8 mouse cellular contexts compared by ENCODE assay signal in genomic region chr2:26964724-26965370, GRCm38 (mm10). TPM values are rescaled to one million over a fixed set of nuclear protein-coding genes. Genes with fewer than 3 reads are reported as not detected.
A peak's percentile ranks its signal among the peaks of the same experiment; 100 is the strongest.
DNase-seq lines count a peak whose midpoint lies in the region; ATAC-seq and TF ChIP-seq lines count a peak whose summit lies in the region.

No protein-coding gene starts in this region.

- peaks cover 3% of the 10 kb centered on the region; the same call in 1 of the 2 replicates for H3K4me1 ChIP-seq in cerebellum, adult 2 months (ENCODE audit: control insufficient read depth, insufficient read depth, low read length)
- H3K4me1 ChIP-seq in spleen, adult 2 months (ENCODE audit: control insufficient read depth, insufficient read depth, insufficient read length) = peaks cover 8% of the 10 kb centered on the region; the same call in 1 of the 2 replicates
- peaks cover 20% of the 10 kb centered on the region for H3K4me1 ChIP-seq in limb, embryonic 15.5 days
- H3K4me1 ChIP-seq in stomach, embryonic 16.5 days (ENCODE audit: control insufficient read depth, insufficient read depth, low read length) = peaks cover 5% of the 10 kb centered on the region

- no peaks in the 10 kb centered on the region for H3K27me3 ChIP-seq in cerebellum, adult 2 months (ENCODE audit: control insufficient read depth, insufficient read depth, low read length)
- H3K27me3 ChIP-seq in spleen, adult 2 months (ENCODE audit: control insufficient read depth, insufficient read depth, low read length) = no peaks in the 10 kb centered on the region
- no peaks in the 10 kb centered on the region for H3K27me3 ChIP-seq in limb, embryonic 15.5 days
- H3K27me3 ChIP-seq in stomach, embryonic 16.5 days (ENCODE audit: control insufficient read depth, insufficient read depth, low read length) = no peaks in the 10 kb centered on the region

- no peaks in the 10 kb centered on the region for H3K9me3 ChIP-seq in limb, embryonic 15.5 days
- H3K9me3 ChIP-seq in stomach, embryonic 16.5 days (replicated peaks; ENCODE audit: control insufficient read depth, low read length) = no peaks in the 10 kb centered on the region

- peak overlapping the region; percentile 78 for H3K4me2 ChIP-seq in limb, embryonic 15.5 days
- peak overlapping the region; percentile 66 for H3K4me2 ChIP-seq in stomach, embryonic 16.5 days (ENCODE audit: low read depth, low read length)

- peak overlapping the region; percentile 98 for H3K27ac ChIP-seq in cerebellum, adult 2 months (ENCODE audit: insufficient read depth, low read length)
- H3K27ac ChIP-seq in spleen, adult 2 months (ENCODE audit: insufficient read depth, low read length) = peak overlapping the region; percentile 95
- peak overlapping the region; percentile 99 for H3K27ac ChIP-seq in limb, embryonic 15.5 days
- peak overlapping the region; percentile 99 for H3K27ac ChIP-seq in stomach, embryonic 16.5 days (ENCODE audit: low read length)

- DNase-seq in cerebellum, adult 2 months = peak in 1 of 2 experiments; percentile 26
- no peak for DNase-seq in cerebellum, adult 9-10 months
- no peak for DNase-seq in spleen, adult 2 months (ENCODE audit: low read depth in 1 of 2, low spot score in 2 of 2)
- DNase-seq in spleen, postnatal 10 days (ENCODE audit: low spot score in 2 of 2) = no peak
- no peak for DNase-seq in frontal cortex, postnatal 36 days (ENCODE audit: low spot score in 2 of 2)
- DNase-seq in adrenal gland, postnatal 25 days = no peak

- 13% methylated on average over 14 of the region's 14 CpGs for WGBS in cerebellum, adult 2 months
- WGBS in spleen, adult 2 months = 25% methylated on average over 14 of the region's 14 CpGs
- WGBS in limb, embryonic 15.5 days = 16% methylated on average over 14 of the region's 14 CpGs
- WGBS in stomach, embryonic 16.5 days = 12% methylated on average over 14 of the region's 14 CpGs

- peak overlapping the region; percentile 92 for H3K9ac ChIP-seq in limb, embryonic 15.5 days
- H3K9ac ChIP-seq in stomach, embryonic 16.5 days (ENCODE audit: low read length) = peak overlapping the region; percentile 92

- no peak for TF ChIP-seq POLR2A in cerebellum, adult 2 months (IDR thresholded peaks at IDR 0.05; ENCODE audit: borderline replicate concordance, insufficient read depth, low read length)
- no peak for TF ChIP-seq POLR2A in spleen, adult 2 months (IDR thresholded peaks at IDR 0.05; ENCODE audit: low read depth, low read length)

- ATAC-seq in limb, embryonic 15.5 days (ENCODE audit: insufficient number of reproducible peaks, low FRiP score, low TSS enrichment, low read depth) = no peak
- no peak for ATAC-seq in stomach, embryonic 16.5 days (ENCODE audit: insufficient read depth, low FRiP score)

- peak overlapping the region; percentile 85 for H3K4me3 ChIP-seq in cerebellum, adult 2 months (replicated peaks; ENCODE audit: insufficient read depth, low read depth, low read length)
- peak overlapping the region; percentile 81 for H3K4me3 ChIP-seq in spleen, adult 2 months (ENCODE audit: extremely low read depth, insufficient read depth, insufficient read length)
- peak overlapping the region; percentile 83 for H3K4me3 ChIP-seq in limb, embryonic 15.5 days
- H3K4me3 ChIP-seq in stomach, embryonic 16.5 days (replicated peaks; ENCODE audit: low read length) = peak overlapping the region; percentile 86

- peaks cover 4% of the 10 kb centered on the region for H3K36me3 ChIP-seq in spleen, adult 2 months (ENCODE audit: control insufficient read depth, insufficient read depth, low read length)
- H3K36me3 ChIP-seq in limb, embryonic 15.5 days = peaks cover 26% of the 10 kb centered on the region
- H3K36me3 ChIP-seq in stomach, embryonic 16.5 days (ENCODE audit: control insufficient read depth, insufficient read depth, low read length) = peaks cover 7% of the 10 kb centered on the region; the same call in 1 of the 2 replicates

- TF ChIP-seq CTCF in cerebellum, adult 2 months (IDR thresholded peaks at IDR 0.05; ENCODE audit: borderline replicate concordance, insufficient read depth, low read depth, low read length) = no peak
- TF ChIP-seq CTCF in spleen, adult 2 months (IDR thresholded peaks at IDR 0.05; ENCODE audit: extremely low read depth, insufficient read depth, insufficient read length, insufficient replicate concordance) = no peak

RNA-seq across cellular contexts. Expression of gene Rexo4, which starts 0.7 kb away (rescaled TPM):
- polyA plus RNA-seq in cerebellum, adult 2 months (2012; rRNA removed) = 70.3 and 72.2 TPM in 2 replicates
- 19.3 and 22.8 TPM in 2 replicates for polyA plus RNA-seq in spleen, adult 2 months (2012; rRNA removed)
- polyA plus RNA-seq in limb, embryonic 15.5 days (2015; fragmentation: Nextera tagmentation; extraction: Ambion mirVana) = 45.2 and 45.9 TPM in 2 replicates
- 40.3 and 42.3 TPM in 2 replicates for polyA plus RNA-seq in stomach, embryonic 16.5 days (2015; fragmentation: Nextera tagmentation; extraction: Ambion mirVana)
- total RNA-seq in adrenal gland, postnatal 25 days (2021) = 40.5 and 51.1 TPM in 2 replicates

RNA-seq across cellular contexts. Expression of gene Adamts13, which starts 8.4 kb away (rescaled TPM):
- polyA plus RNA-seq in cerebellum, adult 2 months (2012; rRNA removed) = 0.59 TPM in 1 of 2 replicates, not detected in the other
- polyA plus RNA-seq in spleen, adult 2 months (2012; rRNA removed) = 1.9 and 2.4 TPM in 2 replicates
- 0.06 TPM in 1 of 2 replicates, not detected in the other for polyA plus RNA-seq in limb, embryonic 15.5 days (2015; fragmentation: Nextera tagmentation; extraction: Ambion mirVana)
- polyA plus RNA-seq in stomach, embryonic 16.5 days (2015; fragmentation: Nextera tagmentation; extraction: Ambion mirVana) = 0.20 and 0.21 TPM in 2 replicates
- not detected in 2 replicates for total RNA-seq in adrenal gland, postnatal 25 days (2021)

RNA-seq across cellular contexts. Expression of gene Stkld1, which starts 31.0 kb away (rescaled TPM):
- 0.28 and 0.30 TPM in 2 replicates for polyA plus RNA-seq in cerebellum, adult 2 months (2012; rRNA removed)
- 0.21 and 0.22 TPM in 2 replicates for polyA plus RNA-seq in spleen, adult 2 months (2012; rRNA removed)
- polyA plus RNA-seq in limb, embryonic 15.5 days (2015; fragmentation: Nextera tagmentation; extraction: Ambion mirVana) = 0.06 and 0.17 TPM in 2 replicates
- 0.10 and 0.15 TPM in 2 replicates for polyA plus RNA-seq in stomach, embryonic 16.5 days (2015; fragmentation: Nextera tagmentation; extraction: Ambion mirVana)
- total RNA-seq in adrenal gland, postnatal 25 days (2021) = 0.33 TPM in 1 of 2 replicates, not detected in the other

RNA-seq across cellular contexts. Expression of gene Surf4, which starts 31.1 kb away (rescaled TPM):
- 54.9 and 60.5 TPM in 2 replicates for polyA plus RNA-seq in cerebellum, adult 2 months (2012; rRNA removed)
- 141 and 203 TPM in 2 replicates for polyA plus RNA-seq in spleen, adult 2 months (2012; rRNA removed)
- 323 and 330 TPM in 2 replicates for polyA plus RNA-seq in limb, embryonic 15.5 days (2015; fragmentation: Nextera tagmentation; extraction: Ambion mirVana)
- polyA plus RNA-seq in stomach, embryonic 16.5 days (2015; fragmentation: Nextera tagmentation; extraction: Ambion mirVana) = 245 and 251 TPM in 2 replicates
- total RNA-seq in adrenal gland, postnatal 25 days (2021) = 152 and 210 TPM in 2 replicates

RNA-seq across cellular contexts. Expression of gene Cacfd1, which starts 44.9 kb away (rescaled TPM):
- polyA plus RNA-seq in cerebellum, adult 2 months (2012; rRNA removed) = 65.8 and 66.5 TPM in 2 replicates
- 29.9 and 31.2 TPM in 2 replicates for polyA plus RNA-seq in spleen, adult 2 months (2012; rRNA removed)
- polyA plus RNA-seq in limb, embryonic 15.5 days (2015; fragmentation: Nextera tagmentation; extraction: Ambion mirVana) = 72.3 and 79.5 TPM in 2 replicates
- 60.7 and 63.4 TPM in 2 replicates for polyA plus RNA-seq in stomach, embryonic 16.5 days (2015; fragmentation: Nextera tagmentation; extraction: Ambion mirVana)
- total RNA-seq in adrenal gland, postnatal 25 days (2021) = 47.5 and 53.5 TPM in 2 replicates
